Mouse (Mus musculus) spleen, postnatal 4 days (tissue): ENCODE measurements around the gene Zmiz2.
"Not testable (repeated sequence)": the region's sequence is repeated elsewhere in the genome, so short reads cannot be mapped to it uniquely, and the experiment has no call there.

ENCODE experiments used
- DNase-seq, 2 experiments: peaks; one replicate each; pipeline ENCODE4 v3.0.0; 2022; ENCODE audit warnings: low spot score in 2 of 2

Zmiz2 gene

DNA sequence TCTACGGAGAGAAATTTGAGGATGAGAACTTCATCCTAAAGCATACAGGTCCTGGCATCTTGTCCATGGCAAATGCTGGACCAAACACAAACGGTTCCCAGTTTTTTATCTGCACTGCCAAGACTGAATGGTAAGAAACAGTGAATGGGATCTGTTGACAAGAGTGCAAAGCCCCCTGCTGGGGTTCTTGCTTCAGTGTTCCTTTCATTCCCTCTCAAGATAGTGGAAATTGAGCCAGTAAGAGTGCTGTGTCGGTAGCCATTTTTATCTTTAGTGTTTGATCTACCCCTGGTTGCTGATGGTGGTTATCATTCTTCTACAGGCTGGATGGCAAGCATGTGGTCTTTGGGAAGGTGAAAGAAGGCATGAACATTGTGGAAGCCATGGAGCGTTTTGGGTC lies 30.3 kb downstream of the Zmiz2 start:
- not testable (repeated sequence) for DNase-seq

DNA sequence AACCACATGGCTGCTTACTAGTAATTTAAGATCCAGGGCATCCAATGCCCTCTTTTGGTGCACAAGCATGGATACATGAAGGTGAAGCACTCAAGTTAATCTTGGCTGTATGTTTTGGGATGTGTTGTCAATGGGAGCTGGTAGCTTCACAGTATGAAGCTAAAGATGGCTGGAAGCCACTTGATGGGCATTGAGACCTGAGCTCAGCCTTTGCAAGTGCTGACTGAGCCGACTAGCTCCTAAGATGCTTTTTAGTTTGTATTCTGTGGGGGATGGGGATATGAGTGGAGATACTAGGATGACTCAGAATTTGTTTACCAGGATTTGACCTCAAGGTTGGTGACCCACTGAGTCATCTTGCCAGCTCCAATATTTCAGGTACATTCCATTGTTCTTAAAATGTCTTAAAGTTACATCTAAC lies 31.4 kb downstream of the Zmiz2 start:
- DNase-seq = no peak

- DNase-seq = no peak
Measured at GRCm38 (mm10) chr11:6420722-6421350, 32.0 kb downstream of the Zmiz2 start.

DNA sequence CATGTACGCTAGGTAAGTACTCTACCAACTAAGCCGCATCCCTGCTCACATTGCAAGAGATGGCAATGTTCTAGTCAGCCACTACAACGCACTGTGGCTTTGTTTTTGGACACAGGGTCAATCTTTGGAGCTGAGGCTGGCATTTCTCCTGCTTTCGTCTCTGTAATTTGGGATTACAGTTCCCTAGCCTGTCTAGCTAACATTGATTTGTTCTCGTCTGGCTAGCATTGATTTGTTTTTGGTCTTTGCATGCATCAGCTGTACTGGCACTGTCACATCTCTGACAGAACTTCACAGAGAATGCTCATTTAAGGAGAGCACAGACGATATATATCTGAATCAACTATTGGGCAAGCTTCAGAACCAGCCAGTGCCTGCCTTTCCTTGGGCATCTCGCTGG lies 41.3 kb downstream of the Zmiz2 start:
- DNase-seq = no peak

GRCm38 (mm10) chr11:6436442-6436841 lies 47.6 kb downstream of the Zmiz2 start:
- DNase-seq = peak; percentile 68 to 85

DNA sequence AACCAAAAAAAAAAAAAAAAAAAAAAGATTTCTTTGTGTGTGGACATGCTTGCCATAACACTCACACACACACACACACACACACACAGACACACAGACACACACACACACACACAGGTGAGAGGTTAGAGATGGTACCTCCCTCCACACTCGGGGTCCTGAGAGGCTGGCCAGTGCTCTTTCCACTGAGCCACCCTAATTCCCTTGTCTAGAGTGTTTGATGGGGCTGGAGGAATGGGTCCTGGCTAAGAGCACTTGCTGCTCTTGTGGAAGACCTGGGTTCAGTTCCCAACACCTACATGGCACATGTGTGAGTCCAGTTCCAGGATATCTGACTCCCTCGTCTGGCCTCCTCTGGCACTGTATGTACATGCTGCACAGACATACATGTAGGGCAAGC lies 48.8 kb downstream of the Zmiz2 start:
- DNase-seq = peak in 1 of 2 experiments; percentile 51

GRCm38 (mm10) chr11:6440171-6440570 lies 51.3 kb downstream of the Zmiz2 start:
- DNase-seq = no peak

DNA sequence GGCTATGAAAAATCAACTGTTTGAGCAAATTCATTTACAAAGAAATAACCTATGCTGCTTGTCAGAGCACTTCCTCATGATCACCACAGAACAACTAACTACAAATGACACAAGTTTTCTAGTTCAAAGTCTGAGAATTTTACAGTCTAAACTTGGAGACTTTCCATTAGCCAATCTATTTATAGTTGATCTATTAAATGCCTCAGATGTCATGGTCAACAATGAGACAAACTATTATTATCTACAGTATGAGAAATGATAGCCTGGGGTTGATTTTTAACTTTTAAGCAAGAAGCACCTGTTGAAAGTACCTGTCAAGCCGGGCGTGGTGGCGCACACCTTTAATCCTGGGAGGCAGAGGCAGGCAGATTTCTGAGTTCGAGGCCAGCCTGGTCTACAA lies 53.7 kb downstream of the Zmiz2 start:
- DNase-seq = peak in 1 of 2 experiments; percentile 51

GRCm38 (mm10) chr11:6443102-6443501 lies 54.2 kb downstream of the Zmiz2 start:
- peak in 1 of 2 experiments; percentile 46 for DNase-seq

- DNase-seq = no peak
Measured at GRCm38 (mm10) chr11:6443727-6444076, 54.8 kb downstream of the Zmiz2 start.

DNA sequence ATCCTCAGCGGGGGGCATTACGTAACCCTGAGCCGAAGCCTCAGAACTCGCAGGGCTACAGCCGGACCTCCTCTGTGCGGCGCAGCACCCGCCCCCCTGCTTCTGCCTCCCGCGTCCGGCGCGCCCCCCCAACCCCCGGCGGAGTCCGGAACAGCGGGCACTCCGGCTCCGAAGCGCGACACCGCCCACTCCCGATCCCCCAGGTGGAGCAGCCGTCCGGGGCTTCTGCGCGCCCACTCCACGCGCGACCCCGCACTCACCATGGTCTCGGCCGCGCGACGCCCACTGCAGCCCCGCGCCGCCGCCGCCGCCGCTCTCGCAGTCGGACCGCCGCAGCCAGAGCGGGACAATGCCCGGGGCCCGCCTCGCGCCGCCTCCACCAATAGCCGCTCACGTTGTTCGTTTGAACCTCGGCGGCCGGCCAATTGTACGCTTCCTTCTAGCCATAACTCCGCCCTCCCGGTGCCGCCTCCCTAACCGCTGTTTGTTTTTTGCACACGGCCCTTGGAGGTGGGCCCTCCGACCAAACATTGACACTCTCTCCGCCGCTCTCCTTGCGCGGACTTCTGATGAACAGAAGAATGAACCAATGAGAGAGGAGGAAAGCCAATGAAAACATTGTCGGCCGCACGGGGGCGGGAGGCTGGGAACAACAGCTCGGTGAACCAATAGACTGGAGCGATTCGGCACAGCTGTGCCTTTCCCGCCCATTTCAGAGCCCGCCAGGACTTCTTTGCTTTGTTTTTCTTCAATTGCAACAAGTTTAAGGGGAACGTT lies 55.4 kb downstream of the Zmiz2 start, which contains the start of gene H2afv:
H2afv (minus strand) TSS at position 367 of the 777 bp plus-strand sequence.
- DNase-seq = peak; percentile 99

DNA sequence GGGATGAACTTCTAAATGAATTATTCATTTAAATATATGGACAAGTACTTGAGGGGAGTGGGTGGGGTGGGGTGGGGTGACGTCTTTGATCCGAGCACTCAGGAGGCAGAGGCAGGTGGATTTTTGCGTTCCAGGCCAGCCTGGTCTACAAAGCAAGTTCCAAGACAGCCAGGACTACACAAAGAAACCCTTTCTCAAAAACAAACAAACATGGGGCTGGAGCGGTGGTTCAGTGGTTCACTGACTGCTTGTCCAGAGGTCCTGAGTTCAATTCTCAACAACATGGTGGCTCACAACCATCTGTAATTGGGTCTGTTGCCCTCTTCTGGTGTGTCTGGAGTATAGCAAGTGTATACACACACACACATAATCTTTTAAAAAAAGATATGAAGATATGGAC lies 56.6 kb downstream of the Zmiz2 start:
- DNase-seq = peak in 1 of 2 experiments; percentile 58

DNA sequence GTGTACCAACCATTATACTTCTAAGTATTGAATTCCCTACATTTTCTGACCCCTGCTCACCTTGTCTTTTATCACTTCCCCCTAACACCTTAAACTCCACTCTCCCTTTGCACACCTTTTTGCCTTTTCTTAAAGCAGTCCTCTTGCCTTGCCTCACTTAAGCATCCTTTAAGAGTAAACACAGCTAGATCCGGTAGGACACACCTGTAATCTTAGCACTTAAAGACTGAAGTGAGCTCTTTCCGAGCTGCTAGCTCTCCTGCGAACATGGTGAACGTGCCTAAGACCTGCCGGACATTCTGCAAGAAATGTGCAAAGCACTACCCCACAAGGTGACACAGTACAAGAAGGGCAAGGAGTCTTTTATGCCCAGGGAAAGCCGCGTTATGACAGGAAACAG lies 57.1 kb downstream of the Zmiz2 start:
- peak in 1 of 2 experiments; percentile 45 for DNase-seq

DNA sequence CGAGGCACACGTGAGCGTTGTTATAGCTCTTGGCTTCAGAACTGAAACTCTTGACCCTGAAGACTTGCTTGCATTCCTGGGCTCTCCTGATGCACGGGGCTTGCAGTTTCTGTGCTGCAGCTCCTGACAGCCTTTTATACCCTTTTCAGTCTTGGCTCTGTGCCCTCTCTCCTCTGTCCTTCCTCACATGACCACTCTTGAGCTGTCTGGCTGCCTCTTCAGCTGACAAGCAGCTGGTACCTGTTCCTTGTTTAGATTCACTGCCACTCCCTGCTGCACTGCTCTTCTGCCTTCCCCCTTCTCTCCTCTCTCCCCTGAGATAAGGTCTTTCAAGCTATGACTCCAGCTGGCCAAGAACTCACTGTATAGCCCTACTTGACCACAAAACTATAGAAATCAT lies 58.6 kb downstream of the Zmiz2 start:
- DNase-seq = peak in 1 of 2 experiments; percentile 46

DNA sequence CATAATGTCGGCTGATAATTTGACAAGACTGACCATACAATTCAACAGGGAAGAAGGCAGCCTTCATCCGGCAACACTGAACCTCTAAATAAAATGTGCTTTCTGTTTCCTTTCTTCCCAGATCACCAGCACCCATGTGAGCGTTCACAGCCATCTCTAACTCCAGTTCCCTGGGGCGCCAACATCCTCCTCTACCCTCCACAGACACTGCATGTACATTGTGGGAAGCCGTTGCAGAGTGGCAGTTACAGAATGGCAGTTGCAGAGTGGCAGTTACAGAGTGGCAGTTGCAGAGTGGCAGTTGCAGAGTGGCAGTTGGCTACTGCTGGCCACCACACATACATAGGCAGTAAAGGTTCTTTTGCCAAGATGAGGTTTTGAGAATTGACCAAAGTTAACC lies 59.3 kb downstream of the Zmiz2 start:
- DNase-seq = not testable (repeated sequence)
